Mouse (Mus musculus) G1E (cell line): ENCODE results near the gene Pkp4. TPM values are rescaled to one million over a fixed set of nuclear protein-coding genes. Genes with fewer than 3 reads are reported as not detected.
A peak's percentile ranks its signal among the peaks of the same experiment; 100 is the strongest.

Experiments
- ATAC-seq: 2 replicates; pipeline ENCODE4 v1.8.0; 2016; ENCODE audit warnings: mild to moderate bottlenecking; ENCODE audit not compliant: insufficient number of reproducible peaks, poor library complexity, low FRiP score, severe bottlenecking; ENCODE audit errors: extremely low read depth
- DNase-seq: peaks from one replicate; pipeline ENCODE4 v3.0.0; 2012; ENCODE audit warnings: low spot score
- H3K27me3 ChIP-seq: 2 replicates; pipeline ENCODE4 v1.6.1; 2012; ENCODE audit warnings: mild to moderate bottlenecking, low read length, inconsistent platforms; ENCODE audit not compliant: insufficient read depth
- H3K36me3 ChIP-seq: replicated peaks from 2 replicates; pipeline ENCODE3; 2012; ENCODE audit warnings: mild to moderate bottlenecking, inconsistent platforms
- H3K4me1 ChIP-seq: 2 replicates; pipeline ENCODE4 v1.6.1; 2012; ENCODE audit warnings: low read depth, low read length, inconsistent platforms, mixed read lengths; ENCODE audit not compliant: insufficient read depth
- H3K4me3 ChIP-seq: 2 replicates; pipeline ENCODE4 v1.5.1; 2012; ENCODE audit warnings: low read depth, mild to moderate bottlenecking, inconsistent platforms, low read length, moderate library complexity, mixed read lengths
- H3K9me3 ChIP-seq: replicated peaks from 2 replicates; pipeline ENCODE4 v1.6.1; 2012; ENCODE audit warnings: inconsistent platforms
- CTCF ChIP-seq: IDR thresholded peaks from 2 replicates; pipeline ENCODE4 v1.5.1; 2012; ENCODE audit warnings: low read depth, low read length, inconsistent platforms, mixed read lengths
- GATA1 ChIP-seq: IDR thresholded peaks from 2 replicates; pipeline ENCODE4 v1.6.1; 2012; ENCODE audit warnings: borderline replicate concordance, low read length, inconsistent platforms, mixed read lengths
- GATA2 ChIP-seq: IDR thresholded peaks from 2 replicates; pipeline ENCODE4 v1.6.1; 2012; ENCODE audit warnings: low read depth, low read length, inconsistent platforms, borderline replicate concordance
- POLR2AphosphoS5 ChIP-seq: IDR thresholded peaks from 2 replicates; pipeline ENCODE4 v1.6.1; 2012; ENCODE audit warnings: low read depth, low read length, inconsistent platforms; ENCODE audit not compliant: insufficient replicate concordance
- TAL1 ChIP-seq: conservative IDR thresholded peaks from 2 replicates; pipeline ENCODE4 v1.6.1; 2012; ENCODE audit warnings: low read depth, low read length, inconsistent platforms, mixed read lengths
- polyA plus RNA-seq: library from polyadenylated mRNA; stranded (reverse); fragments of >175 nt; gene quantifications from 2 replicates; pipeline ENCODE4 v1.2.3, GENCODE M21; 2012
- total RNA-seq, 2 experiments: library from RNA; stranded (forward) in 1 of 2; stranded (reverse) in 1 of 2; fragments of 200-1000 nt in 1 of 2; fragments of >200 nt in 1 of 2; fragmentation: Nextera tagmentation in 1 of 2; gene quantifications; 2 replicates each; pipeline ENCODE4 v1.2.3; 2014 to 2017

The Pkp4 gene
- total and polyA plus RNA-seq, 3 experiments = 29.1 to 61.0 (median 58.7) TPM

DNA sequence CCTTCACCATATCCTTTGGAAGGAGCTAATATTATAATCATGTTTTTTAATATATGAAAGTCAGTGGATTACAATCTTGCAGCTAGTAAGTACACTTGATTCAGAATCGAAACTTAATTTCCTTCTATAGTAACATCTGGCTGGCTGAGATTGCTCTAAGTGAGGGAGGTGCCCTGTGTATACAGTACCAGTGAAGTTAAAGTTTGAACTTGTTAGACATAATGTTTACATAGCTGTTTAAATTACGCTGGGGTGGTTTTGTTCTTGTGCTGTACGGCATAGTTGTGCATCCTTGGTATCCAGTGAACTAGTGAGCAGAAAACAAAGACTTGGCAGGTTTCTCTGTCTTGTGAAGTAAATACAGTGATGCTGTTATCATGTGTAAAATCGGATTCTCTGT is 18.3 kb downstream of the Pkp4 start:
- peaks cover 51% of the 10 kb centered on the region for H3K4me1 ChIP-seq
- no peak for ATAC-seq
- no peak for DNase-seq

GRCm38 (mm10) chr2:59179487-59179886 is 18.8 kb downstream of the Pkp4 start:
- DNase-seq (no peak), ATAC-seq (0 out of 2 replicates have a peak, but pooled peaks have one; percentile 2)
- Histone ChIP-seq H3K36me3 (peaks cover 41% of the 10 kb centered on the region), H3K4me1 (peaks cover 47% of the 10 kb centered on the region), H3K27me3 (no peaks in the 10 kb centered on the region), H3K4me3 (no peak overlapping the region), H3K9me3 (no peaks in the 10 kb centered on the region)
- no peak for TF ChIP-seq GATA1
- no peak for TF ChIP-seq POLR2AphosphoS5
- TF ChIP-seq GATA2 = no peak

More for the DNA sequence above, 18.3 kb downstream of the Pkp4 start:
- no peaks in the 10 kb centered on the region for H3K9me3 ChIP-seq
- H3K36me3 ChIP-seq = peaks cover 45% of the 10 kb centered on the region
- H3K27me3 ChIP-seq = no peaks in the 10 kb centered on the region
- H3K4me3 ChIP-seq = no peak overlapping the region
- TF ChIP-seq GATA1 (no peak), TAL1 (no peak), GATA2 (no peak), POLR2AphosphoS5 (no peak), CTCF (no peak)

GRCm38 (mm10) chr2:59181321-59182113 is 20.9 kb downstream of the Pkp4 start:
- TF ChIP-seq GATA1 (no peak), GATA2 (no peak), CTCF (no peak), POLR2AphosphoS5 (no peak), TAL1 (no peak)
- peaks cover 38% of the 10 kb centered on the region for H3K36me3 ChIP-seq
- no peak for ATAC-seq
- H3K27me3 ChIP-seq = no peaks in the 10 kb centered on the region
- H3K4me3 ChIP-seq = no peak overlapping the region
- DNase-seq = no peak
- no peaks in the 10 kb centered on the region for H3K9me3 ChIP-seq
- H3K4me1 ChIP-seq = peaks cover 42% of the 10 kb centered on the region

GRCm38 (mm10) chr2:59183541-59183940 is 22.9 kb downstream of the Pkp4 start:
- Histone ChIP-seq H3K27me3 (no peaks in the 10 kb centered on the region), H3K4me1 (peaks cover 34% of the 10 kb centered on the region), H3K4me3 (no peak overlapping the region), H3K36me3 (peaks cover 45% of the 10 kb centered on the region), H3K9me3 (no peaks in the 10 kb centered on the region)
- ATAC-seq (no peak), DNase-seq (no peak)
- no peak for TF ChIP-seq GATA2
- no peak for TF ChIP-seq TAL1
- no peak for TF ChIP-seq POLR2AphosphoS5
- TF ChIP-seq GATA1 = no peak
- no peak for TF ChIP-seq CTCF

GRCm38 (mm10) chr2:59184107-59185064 is 23.7 kb downstream of the Pkp4 start:
- H3K9me3 ChIP-seq = no peaks in the 10 kb centered on the region
- peaks cover 28% of the 10 kb centered on the region for H3K4me1 ChIP-seq
- no peaks in the 10 kb centered on the region for H3K27me3 ChIP-seq
- no peak overlapping the region for H3K4me3 ChIP-seq
- TF ChIP-seq TAL1 = no peak
- no peak for TF ChIP-seq GATA2
- TF ChIP-seq CTCF = no peak
- no peak for TF ChIP-seq GATA1
- TF ChIP-seq POLR2AphosphoS5 = no peak
- ATAC-seq = no peak
- DNase-seq = no peak
- H3K36me3 ChIP-seq = peaks cover 48% of the 10 kb centered on the region

DNA sequence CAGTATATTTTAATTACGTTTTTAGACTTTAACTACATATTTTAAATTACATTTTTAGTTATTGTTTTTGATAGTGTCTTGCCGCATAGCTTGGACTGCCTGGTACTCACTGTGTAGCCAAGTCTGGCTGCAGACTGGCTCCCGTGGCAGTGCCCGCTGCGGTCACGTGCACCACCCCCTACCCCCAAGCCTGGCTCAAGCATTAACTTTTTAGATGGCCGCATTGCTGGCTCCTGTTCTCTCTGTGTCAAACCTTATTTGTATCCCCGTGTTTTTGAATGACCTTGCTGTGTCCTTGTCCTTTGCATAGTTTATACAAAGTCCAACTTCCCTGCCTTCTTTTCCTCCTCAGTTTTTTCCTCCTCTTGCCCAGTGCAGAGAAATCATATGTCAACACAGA is 25.5 kb downstream of the Pkp4 start:
- Histone ChIP-seq H3K27me3 (no peaks in the 10 kb centered on the region), H3K4me3 (no peak overlapping the region), H3K36me3 (peaks cover 58% of the 10 kb centered on the region), H3K9me3 (no peaks in the 10 kb centered on the region), H3K4me1 (peaks cover 15% of the 10 kb centered on the region)
- TF ChIP-seq POLR2AphosphoS5 (no peak), GATA2 (no peak), TAL1 (no peak), GATA1 (no peak), CTCF (no peak)
- no peak for ATAC-seq
- no peak for DNase-seq
